Mouse (Mus musculus) embryonic facial prominence, embryonic 15.5 days (tissue): ENCODE measurements around the gene H13. TPM values are rescaled to one million over a fixed set of nuclear protein-coding genes. Genes with fewer than 3 reads are reported as not detected.

Source experiments
- ATAC-seq: fragments of 200-750 bp; cut with Nextera tagmentation; 2 replicates; pipeline ENCODE4 v1.8.0; 2017; ENCODE audit warnings: low read depth, moderate TSS enrichment; ENCODE audit not compliant: insufficient number of reproducible peaks, low FRiP score, low TSS enrichment
- H3K27ac ChIP-seq: fragments of 300-500 bp; sonication (generic); replicated peaks from 2 replicates; pipeline ENCODE4 v1.5.1; 2015; ENCODE audit warnings: mild to moderate bottlenecking, inconsistent platforms
- H3K27me3 ChIP-seq: fragments of 300-500 bp; sonication (generic); 2 replicates; pipeline ENCODE4 v1.6.1; 2015; ENCODE audit warnings: inconsistent platforms
- H3K36me3 ChIP-seq: fragments of 300-500 bp; sonication (generic); 2 replicates; pipeline ENCODE4 v1.6.1; 2015; ENCODE audit warnings: mild to moderate bottlenecking, inconsistent platforms
- H3K4me1 ChIP-seq: fragments of 300-500 bp; sonication (generic); 2 replicates; pipeline ENCODE4 v1.6.1; 2015; ENCODE audit warnings: inconsistent platforms
- H3K4me2 ChIP-seq: fragments of 300-500 bp; sonication (generic); replicated peaks from 2 replicates; pipeline ENCODE4 v1.6.1; 2015; ENCODE audit warnings: mild to moderate bottlenecking, inconsistent platforms
- H3K4me3 ChIP-seq: fragments of 300-500 bp; sonication (generic); replicated peaks from 2 replicates; pipeline ENCODE4 v1.5.1; 2015; ENCODE audit warnings: mild to moderate bottlenecking, inconsistent platforms
- H3K9ac ChIP-seq: fragments of 300-500 bp; sonication (generic); 2 replicates; pipeline ENCODE4 v1.6.1; 2015; ENCODE audit warnings: inconsistent platforms
- H3K9me3 ChIP-seq: fragments of 300-500 bp; sonication (generic); replicated peaks from 2 replicates; pipeline ENCODE4 v1.6.1; 2016; ENCODE audit warnings: inconsistent platforms
- WGBS: fragments of 180-500 bp; shearing (Covaris S2); methylation state at CpG from one replicate; pipeline ENCODE4 v1.1.7; 2015; 5-methylcytosine and 5-hydroxymethylcytosine counted together
- polyA plus RNA-seq: library from polyadenylated mRNA; unstranded; fragments of >200 nt; fragmentation: Nextera tagmentation; extraction: Ambion mirVana; gene quantifications from 2 replicates; pipeline ENCODE4 v1.2.1, GENCODE M21; 2015

H13 gene
- polyA plus RNA-seq, 1 experiment from 2014 or later = 137 TPM

- Histone ChIP-seq H3K36me3 (peaks cover 90% of the 10 kb centered on the region), H3K4me3 (peak overlapping the region; percentile 52), H3K4me1 (peaks cover 13% of the 10 kb centered on the region; the same call in 1 of the 2 replicates), H3K9me3 (no peaks in the 10 kb centered on the region), H3K27me3 (no peaks in the 10 kb centered on the region), H3K4me2 (peak overlapping the region; percentile 24), H3K9ac (no peak overlapping the region), H3K27ac (peak overlapping the region; percentile 35)
- no peak for ATAC-seq
- 60% methylated on average over 12 of the region's 12 CpGs for WGBS
Measured at GRCm38 (mm10) chr2:152686399-152686798, 17.1 kb downstream of the H13 start.

- Histone ChIP-seq H3K27ac (peak within 1 kb of the TSS; percentile 40), H3K4me3 (peak within 1 kb of the TSS; percentile 52), H3K36me3 (peaks cover 85% of the 10 kb centered on the region), H3K9me3 (no peaks in the 10 kb centered on the region), H3K9ac (peak within 1 kb of the TSS; percentile 44), H3K4me2 (peak within 1 kb of the TSS; percentile 53), H3K4me1 (peaks cover 13% of the 10 kb centered on the region; the same call in 1 of the 2 replicates), H3K27me3 (no peaks in the 10 kb centered on the region)
- peak; percentile 93 for ATAC-seq
- WGBS = 59% methylated on average over 45 of the region's 45 CpGs
Measured at GRCm38 (mm10) chr2:152686806-152687267, 17.6 kb downstream of the H13 start, which contains the start of gene Mcts2. Gene Mcts2, plus strand, starts transcription at chr2:152687035.

GRCm38 (mm10) chr2:152691564-152692217, 22.4 kb downstream of the H13 start:
- Histone ChIP-seq H3K9me3 (no peaks in the 10 kb centered on the region), H3K9ac (no peak overlapping the region), H3K36me3 (peaks cover 52% of the 10 kb centered on the region), H3K27me3 (no peaks in the 10 kb centered on the region), H3K4me3 (no peak overlapping the region), H3K4me1 (peaks cover 33% of the 10 kb centered on the region), H3K27ac (no peak overlapping the region), H3K4me2 (no peak overlapping the region)
- no peak for ATAC-seq
- WGBS = 61% methylated on average over 7 of the region's 7 CpGs

- Histone ChIP-seq H3K4me3 (peak overlapping the region; percentile 22; the same call in 1 of the 2 replicates), H3K27ac (peak overlapping the region; percentile 51), H3K36me3 (peaks cover 51% of the 10 kb centered on the region), H3K9me3 (no peaks in the 10 kb centered on the region), H3K4me2 (peak overlapping the region; percentile 34), H3K4me1 (peaks cover 30% of the 10 kb centered on the region), H3K27me3 (no peaks in the 10 kb centered on the region), H3K9ac (no peak overlapping the region; the same call in 1 of the 2 replicates)
- 9% methylated on average over 9 of the region's 9 CpGs for WGBS
- ATAC-seq = no peak
Measured at GRCm38 (mm10) chr2:152693233-152693632, 24.0 kb downstream of the H13 start.

GRCm38 (mm10) chr2:152693735-152694134, 24.5 kb downstream of the H13 start:
- Histone ChIP-seq H3K27me3 (no peaks in the 10 kb centered on the region), H3K9me3 (no peaks in the 10 kb centered on the region), H3K36me3 (peaks cover 51% of the 10 kb centered on the region), H3K9ac (no peak overlapping the region; the same call in 1 of the 2 replicates), H3K4me2 (peak overlapping the region; percentile 34), H3K4me3 (peak overlapping the region; percentile 22; the same call in 1 of the 2 replicates), H3K27ac (peak overlapping the region; percentile 51), H3K4me1 (peaks cover 27% of the 10 kb centered on the region)
- 67% methylated on average over 13 of the region's 13 CpGs for WGBS
- ATAC-seq = no peak

- H3K4me2 ChIP-seq = no peak overlapping the region
- no peaks in the 10 kb centered on the region for H3K9me3 ChIP-seq
- no peak overlapping the region for H3K4me3 ChIP-seq
- no peaks in the 10 kb centered on the region for H3K27me3 ChIP-seq
- no peak overlapping the region for H3K9ac ChIP-seq
- H3K36me3 ChIP-seq = peaks cover 49% of the 10 kb centered on the region
- WGBS = 75% methylated on average over 7 of the region's 7 CpGs
- H3K27ac ChIP-seq = no peak overlapping the region
- H3K4me1 ChIP-seq = peaks cover 27% of the 10 kb centered on the region
- ATAC-seq = no peak
Measured at GRCm38 (mm10) chr2:152694708-152695107, 25.4 kb downstream of the H13 start.

GRCm38 (mm10) chr2:152696016-152696415, 26.8 kb downstream of the H13 start:
- H3K27me3 ChIP-seq = no peaks in the 10 kb centered on the region
- H3K9ac ChIP-seq = peak overlapping the region; percentile 1; the same call in 1 of the 2 replicates
- H3K4me2 ChIP-seq = no peak overlapping the region
- H3K9me3 ChIP-seq = no peaks in the 10 kb centered on the region
- 48% methylated on average over 10 of the region's 10 CpGs for WGBS
- no peak for ATAC-seq
- H3K4me1 ChIP-seq = peaks cover 27% of the 10 kb centered on the region
- H3K4me3 ChIP-seq = no peak overlapping the region
- peak overlapping the region; percentile 86 for H3K27ac ChIP-seq
- peaks cover 55% of the 10 kb centered on the region for H3K36me3 ChIP-seq

- Histone ChIP-seq H3K4me2 (peak overlapping the region; percentile 8; the same call in 1 of the 2 replicates), H3K27me3 (no peaks in the 10 kb centered on the region), H3K36me3 (peaks cover 61% of the 10 kb centered on the region), H3K4me1 (peaks cover 27% of the 10 kb centered on the region), H3K9ac (peak overlapping the region; percentile 1; the same call in 1 of the 2 replicates), H3K27ac (peak overlapping the region; percentile 86), H3K9me3 (no peaks in the 10 kb centered on the region), H3K4me3 (no peak overlapping the region)
- 32% methylated on average over 20 of the region's 20 CpGs for WGBS
- ATAC-seq = peak; percentile 71
Measured at GRCm38 (mm10) chr2:152696476-152697164, 27.4 kb downstream of the H13 start.

- 88% methylated on average over 10 of the region's 10 CpGs for WGBS
- Histone ChIP-seq H3K4me2 (no peak overlapping the region), H3K9ac (no peak overlapping the region), H3K27ac (peak overlapping the region; percentile 44; the same call in 1 of the 2 replicates), H3K27me3 (no peaks in the 10 kb centered on the region), H3K36me3 (peaks cover 94% of the 10 kb centered on the region), H3K4me3 (no peak overlapping the region), H3K9me3 (no peaks in the 10 kb centered on the region), H3K4me1 (peaks cover 37% of the 10 kb centered on the region)
- ATAC-seq = no peak
Measured at GRCm38 (mm10) chr2:152700138-152700537, 30.9 kb downstream of the H13 start.

- H3K36me3 ChIP-seq = peaks cover 92% of the 10 kb centered on the region
- 77% methylated on average over 8 of the region's 8 CpGs for WGBS
- H3K27ac ChIP-seq = no peak overlapping the region
- no peak overlapping the region for H3K4me2 ChIP-seq
- peaks cover 40% of the 10 kb centered on the region for H3K4me1 ChIP-seq
- ATAC-seq = no peak
- H3K27me3 ChIP-seq = no peaks in the 10 kb centered on the region
- no peak overlapping the region for H3K4me3 ChIP-seq
- H3K9ac ChIP-seq = no peak overlapping the region
- no peaks in the 10 kb centered on the region for H3K9me3 ChIP-seq
Measured at GRCm38 (mm10) chr2:152700725-152701124, 31.5 kb downstream of the H13 start.

- Histone ChIP-seq H3K27me3 (no peaks in the 10 kb centered on the region), H3K36me3 (peaks cover 67% of the 10 kb centered on the region), H3K9ac (no peak overlapping the region), H3K4me3 (no peak overlapping the region), H3K27ac (peak overlapping the region; percentile 94; the same call in 1 of the 2 replicates), H3K9me3 (no peaks in the 10 kb centered on the region), H3K4me1 (peaks cover 53% of the 10 kb centered on the region), H3K4me2 (no peak overlapping the region)
- ATAC-seq = no peak
- 86% methylated on average over 21 of the region's 21 CpGs for WGBS
Measured at GRCm38 (mm10) chr2:152703596-152704255, 34.5 kb downstream of the H13 start.
